Mouse (Mus musculus) erythroblast, embryonic 14.5 days (primary cell): ENCODE data around the gene Gtf2h2.

Source experiments
- GATA1 ChIP-seq: IDR thresholded peaks from 2 replicates; pipeline ENCODE4 v1.6.1; 2012; ENCODE audit warnings: low read length, inconsistent platforms, mixed read lengths
- TAL1 ChIP-seq: IDR thresholded peaks from 3 replicates; pipeline ENCODE4 v1.6.1; 2012; ENCODE audit warnings: low read length, inconsistent platforms, mixed read lengths

DNA sequence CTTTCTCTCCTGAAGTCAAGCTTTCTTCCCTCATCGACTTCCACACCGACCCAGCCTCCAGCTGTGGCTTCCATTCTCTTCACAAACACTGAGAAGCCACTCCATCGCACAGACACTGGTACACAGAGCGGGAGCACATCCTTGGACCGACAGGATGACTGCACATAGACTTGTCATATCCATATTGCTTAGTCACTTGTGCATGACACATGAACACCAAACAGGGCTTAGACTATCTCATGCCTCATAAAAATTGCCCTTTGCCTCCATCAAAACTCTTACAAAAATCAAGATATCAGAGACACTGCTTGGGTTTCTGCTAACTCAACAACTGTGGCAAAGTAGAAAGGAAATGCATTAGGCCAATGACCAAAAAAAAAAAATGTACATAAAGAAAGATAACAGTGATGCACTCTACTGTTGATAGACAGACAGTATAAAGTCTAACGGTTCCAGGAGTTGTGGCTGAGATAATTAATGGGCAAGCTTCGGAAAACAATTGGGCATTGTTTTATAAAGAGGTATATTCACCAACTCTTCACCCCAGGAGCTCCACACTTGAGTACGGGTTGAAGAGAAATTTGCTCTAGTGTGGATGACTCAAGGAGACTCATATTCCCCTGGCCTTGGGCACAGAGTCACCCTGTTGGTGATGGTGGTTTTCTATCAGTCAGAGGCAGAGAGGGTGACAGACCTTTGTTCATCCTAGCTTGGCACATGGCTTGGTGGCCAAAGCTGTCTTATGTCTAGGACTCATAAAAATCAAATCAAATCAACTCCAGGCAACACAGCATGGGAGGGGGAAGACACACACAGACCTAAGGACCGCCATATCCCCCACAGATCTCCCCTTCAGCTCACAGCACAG is 29.6 kb upstream of the Gtf2h2 start:
- TF ChIP-seq GATA1 (no peak), TAL1 (no peak)
